Mouse (Mus musculus): Measurements from ENCODE around the gene Cfap221. TPM values are rescaled to one million over a fixed set of nuclear protein-coding genes. Genes with fewer than 3 reads are reported as not detected.

Cfap221 gene
- total RNA-seq, 2 experiments from 2014 or later = not detected

DNA sequence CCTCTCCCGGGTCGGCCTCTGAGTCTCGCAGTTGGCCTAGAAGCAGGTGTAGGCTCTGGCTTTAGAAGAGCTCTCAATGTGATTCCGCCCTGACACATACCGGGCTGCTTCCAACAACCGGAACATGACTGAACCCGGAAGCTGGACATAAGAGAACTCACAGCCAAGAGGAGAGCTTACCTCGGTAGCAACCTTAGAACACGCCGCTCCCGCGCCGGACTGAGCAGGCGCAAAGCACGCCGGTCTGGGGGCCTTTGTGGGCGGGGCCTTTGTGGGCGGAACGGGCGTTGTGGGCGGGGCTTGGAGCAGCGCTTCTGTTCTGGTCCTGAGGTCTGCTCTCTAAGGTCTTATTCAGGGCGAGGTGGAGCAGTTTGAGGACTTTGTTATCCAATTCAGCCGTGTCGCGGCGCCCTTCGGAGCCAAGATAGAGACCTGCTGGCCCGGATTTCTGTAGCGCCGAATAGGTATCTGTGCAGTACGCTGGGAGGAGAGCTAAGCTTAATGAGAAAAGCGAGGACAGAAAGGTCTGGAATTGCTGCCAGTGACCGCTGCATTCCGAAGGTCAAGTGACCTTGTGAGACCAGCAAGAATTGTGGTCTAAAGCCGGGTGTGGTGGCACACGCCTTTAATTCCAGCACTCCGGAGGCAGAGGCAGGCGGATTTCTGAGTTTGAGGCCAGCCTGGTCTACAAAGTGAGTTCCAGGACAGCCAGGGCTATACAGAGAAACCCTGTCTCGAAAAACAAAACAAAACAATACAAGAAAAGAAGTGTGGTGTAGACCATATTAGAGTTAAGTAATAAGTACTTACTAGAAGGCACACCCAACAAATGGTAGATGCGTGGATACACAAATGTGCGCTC, 83.8 kb downstream of the Cfap221 start, which contains the start of gene Tmem177:
TSS of gene Tmem177 (minus strand) at position 256 of the 862 bp plus-strand sequence.
- peak; percentile 96 for ATAC-seq (replicated peaks; ENCODE audit: low FRiP score, poor library complexity, severe bottlenecking)

DNA sequence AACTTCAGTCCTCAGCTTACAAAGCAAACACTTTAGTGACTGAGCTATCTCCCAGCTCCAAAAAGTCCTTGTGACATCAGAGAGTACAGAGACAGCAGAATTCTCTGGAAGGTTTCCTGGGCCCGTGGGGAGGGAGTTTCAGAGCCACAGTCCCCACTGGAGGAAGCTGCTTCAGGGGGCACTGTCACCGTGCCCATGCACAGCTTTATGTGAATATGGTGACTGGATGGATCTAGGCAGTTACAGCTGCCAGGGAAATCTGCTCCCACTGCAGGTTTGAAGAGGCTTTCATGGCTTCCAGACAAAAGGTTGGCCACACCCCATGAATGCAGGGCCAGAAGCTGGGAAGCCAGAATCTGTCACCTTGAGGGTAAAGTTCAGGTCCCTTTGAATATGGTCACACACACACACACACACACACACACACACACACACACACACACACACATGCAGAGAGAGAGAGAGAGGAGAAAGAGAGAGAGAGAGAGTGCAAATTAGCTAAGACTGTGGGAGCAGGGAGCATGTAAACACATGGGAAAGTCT, 89.8 kb downstream of the Cfap221 start:
- ATAC-seq (replicated peaks; ENCODE audit: low FRiP score, poor library complexity, severe bottlenecking) = no peak

DNA sequence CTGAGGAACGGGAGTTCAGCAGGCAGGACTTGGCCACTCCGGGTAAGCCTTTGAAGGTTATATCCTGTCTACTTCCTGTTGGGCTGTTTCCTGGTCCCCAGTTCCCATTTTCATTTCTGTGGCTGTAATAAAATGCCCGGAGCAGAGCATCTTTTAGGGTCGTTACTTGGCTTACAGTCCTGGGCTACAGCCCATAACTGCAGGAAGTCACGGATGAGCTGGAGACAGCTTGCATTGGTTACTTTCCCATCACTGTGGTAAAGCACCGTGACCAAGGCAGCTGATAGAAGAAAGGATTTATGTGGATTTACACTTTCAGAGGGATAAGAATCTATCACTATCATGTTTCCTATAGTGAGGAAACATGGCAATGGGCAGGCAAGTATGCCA, 93.8 kb downstream of the Cfap221 start:
- no peak for ATAC-seq (replicated peaks; ENCODE audit: low FRiP score, poor library complexity, severe bottlenecking)

DNA sequence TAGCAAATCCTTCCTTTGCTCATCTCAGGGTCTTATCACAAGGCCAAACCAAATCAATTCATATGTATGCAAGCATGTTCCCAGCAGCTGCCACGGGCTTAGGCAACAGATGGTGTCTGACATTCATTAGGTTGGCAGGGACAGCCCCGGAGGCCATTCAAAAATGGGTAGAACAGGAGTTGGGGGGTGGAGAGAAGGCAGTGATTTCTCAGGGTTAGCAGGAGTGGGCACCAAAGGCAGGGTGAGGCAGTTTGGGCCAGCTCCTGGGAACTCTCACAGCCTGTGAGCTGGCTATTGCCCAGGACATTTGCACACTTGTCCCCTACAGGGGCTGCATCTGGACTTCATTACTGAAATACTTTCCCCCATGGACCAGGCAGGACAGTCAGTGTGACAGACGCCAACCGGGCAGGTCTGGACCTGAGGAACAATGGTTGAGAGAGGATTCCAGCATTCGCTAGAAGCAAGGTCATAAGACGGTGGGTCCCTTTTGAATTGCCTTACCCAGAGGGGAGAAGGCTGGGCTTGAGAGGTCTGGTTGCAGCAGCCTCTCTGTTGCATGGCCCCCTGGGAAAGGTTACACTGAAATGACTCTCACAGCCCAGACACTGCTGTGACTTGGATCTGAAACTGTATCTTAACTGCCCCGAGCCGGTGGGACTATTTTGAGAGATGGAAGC, 94.3 kb downstream of the Cfap221 start:
- no peak for ATAC-seq (replicated peaks; ENCODE audit: low FRiP score, poor library complexity, severe bottlenecking)

DNA sequence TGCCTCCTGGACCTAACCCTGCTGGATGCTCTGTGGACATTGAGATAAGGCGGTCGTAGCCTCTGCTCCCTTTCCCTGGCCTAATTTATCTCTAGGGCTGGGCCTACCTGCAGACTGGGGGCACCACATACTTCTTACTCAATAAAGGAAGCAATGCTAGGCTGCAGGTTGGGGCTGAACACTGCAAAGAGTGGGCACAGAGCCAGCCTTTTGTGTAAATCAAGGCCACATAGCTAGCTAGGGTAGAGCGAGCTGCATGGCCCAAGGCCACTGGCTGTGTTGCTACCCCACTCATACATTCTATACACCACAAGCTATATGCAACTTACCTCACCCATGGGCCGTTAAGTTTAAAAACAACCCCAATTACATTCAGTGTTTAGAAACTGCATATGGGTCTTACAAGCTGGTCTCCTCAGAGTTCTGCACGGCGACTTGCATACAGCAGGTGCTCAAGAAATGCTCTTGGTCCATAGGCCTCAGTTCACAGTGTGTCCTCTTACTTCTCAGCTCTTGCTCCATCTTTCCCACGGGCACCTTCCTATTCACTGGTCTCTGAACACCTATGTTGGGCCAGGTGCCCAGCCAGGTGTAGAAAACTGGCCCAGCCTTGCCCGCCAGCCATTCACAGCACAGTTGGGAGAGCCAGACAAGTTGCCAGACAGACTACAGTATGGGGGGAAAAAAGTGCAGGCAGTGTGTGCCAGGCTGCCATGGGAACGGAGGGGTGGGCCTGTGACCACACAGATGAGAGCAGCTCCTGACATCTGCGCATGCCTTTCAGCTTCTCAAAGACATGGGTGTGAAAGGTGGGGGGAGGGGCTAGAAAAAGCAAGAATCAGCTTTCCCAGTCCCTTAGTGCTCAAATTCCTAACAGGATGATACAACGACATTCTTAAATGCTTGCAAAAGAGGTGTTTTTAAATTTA, 97.6 kb downstream of the Cfap221 start:
- ATAC-seq (replicated peaks; ENCODE audit: low FRiP score, poor library complexity, severe bottlenecking) = no peak

DNA sequence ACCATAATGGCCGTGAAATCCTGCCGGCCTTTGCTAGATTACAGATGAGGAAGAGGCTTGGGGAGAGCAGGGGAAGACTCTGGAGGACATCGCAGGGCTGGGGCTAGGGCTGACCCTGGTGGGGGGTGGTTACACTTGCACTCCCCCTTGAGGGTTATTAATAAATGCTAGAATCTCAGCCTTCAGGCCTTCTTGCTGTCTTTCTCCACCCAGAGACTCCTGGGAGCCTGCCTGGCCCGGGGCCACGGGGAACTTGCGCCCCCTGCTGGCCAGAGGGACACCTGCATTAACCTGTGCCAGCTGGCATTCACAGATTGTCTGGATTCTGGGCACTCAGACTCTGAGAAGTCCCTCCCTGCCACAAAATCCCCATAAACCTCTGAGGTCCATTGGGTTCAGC, 102.1 kb downstream of the Cfap221 start:
- ATAC-seq (replicated peaks; ENCODE audit: low FRiP score, poor library complexity, severe bottlenecking) = peak; percentile 50

DNA sequence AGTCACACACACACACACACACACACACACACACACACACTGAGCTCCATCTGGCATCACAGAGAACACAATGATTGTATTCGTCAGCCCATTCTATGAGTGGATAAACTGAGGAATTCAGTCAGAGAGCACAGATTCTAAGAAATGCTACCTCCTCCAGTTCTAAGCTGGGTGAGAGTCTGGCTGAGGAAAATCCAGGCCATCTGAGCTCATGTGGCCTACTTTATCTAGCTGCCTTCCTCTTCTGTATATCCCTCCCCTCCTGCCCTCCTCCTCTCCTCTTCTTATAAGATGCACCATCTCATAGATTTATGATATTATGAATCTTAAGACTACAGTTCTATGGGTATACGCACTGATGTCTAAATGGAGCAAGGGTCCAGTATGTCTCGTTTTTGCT, 103.4 kb downstream of the Cfap221 start:
- ATAC-seq (replicated peaks; ENCODE audit: low FRiP score, poor library complexity, severe bottlenecking) = no peak

DNA sequence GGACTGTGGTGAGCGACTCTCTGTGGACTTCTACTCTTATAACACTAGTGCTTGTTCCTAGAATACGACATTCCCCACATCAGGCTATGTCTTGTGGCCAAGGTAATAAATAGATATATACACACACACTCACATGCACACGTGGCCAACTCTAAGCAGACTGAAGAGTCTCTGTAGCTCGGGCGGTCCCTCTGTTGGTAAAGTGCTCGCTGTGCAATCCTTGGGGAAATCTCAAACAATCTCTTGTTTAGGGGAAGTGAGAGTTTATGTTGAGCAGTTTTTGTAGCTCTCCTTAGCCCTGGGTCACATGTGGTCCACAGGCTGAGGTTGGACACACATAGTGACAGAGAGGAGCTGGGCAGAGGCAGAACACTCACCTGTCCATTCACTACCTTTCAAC, 104.1 kb downstream of the Cfap221 start:
- no peak for ATAC-seq (replicated peaks; ENCODE audit: low FRiP score, poor library complexity, severe bottlenecking)

DNA sequence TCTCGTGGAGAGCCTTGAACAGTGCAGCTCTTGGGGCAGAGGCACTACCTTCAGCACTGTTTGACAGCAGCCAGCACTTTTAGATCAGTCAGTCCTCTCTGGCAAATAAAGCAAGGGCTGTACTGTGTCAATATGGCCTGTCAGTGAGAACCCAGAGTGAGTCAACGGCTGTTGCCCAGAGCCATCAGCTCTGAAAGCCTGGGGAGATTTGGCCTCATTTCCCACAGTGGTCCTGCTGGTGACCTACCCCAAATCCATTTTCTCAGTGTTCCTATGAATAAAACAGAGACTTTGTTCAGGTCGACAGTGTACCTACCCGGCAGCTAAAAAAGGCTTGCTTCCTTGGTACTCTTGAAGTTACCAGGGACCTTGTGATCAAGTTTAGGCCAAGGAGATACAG, 105.2 kb downstream of the Cfap221 start:
- no peak for ATAC-seq (replicated peaks; ENCODE audit: low FRiP score, poor library complexity, severe bottlenecking)

DNA sequence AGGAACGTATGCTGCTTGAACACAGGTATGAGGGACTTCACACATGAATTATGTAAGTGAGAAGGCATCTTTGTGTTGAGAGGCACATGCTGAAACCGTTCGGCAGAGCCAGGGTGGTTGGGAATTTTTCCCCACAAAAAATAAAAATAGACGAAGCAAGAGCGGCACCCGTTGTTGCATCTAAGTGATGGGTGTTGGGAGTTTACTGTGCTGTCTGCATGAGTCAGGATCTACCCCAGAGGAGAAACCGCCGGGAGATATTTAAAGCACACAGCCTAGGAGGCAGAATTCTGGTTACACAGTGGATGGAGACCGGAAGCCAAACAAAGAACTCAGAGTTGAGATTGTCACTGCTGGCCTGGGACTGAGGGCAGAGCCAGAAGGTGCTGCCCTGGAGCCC, 105.9 kb downstream of the Cfap221 start:
- ATAC-seq (replicated peaks; ENCODE audit: low FRiP score, poor library complexity, severe bottlenecking) = no peak

DNA sequence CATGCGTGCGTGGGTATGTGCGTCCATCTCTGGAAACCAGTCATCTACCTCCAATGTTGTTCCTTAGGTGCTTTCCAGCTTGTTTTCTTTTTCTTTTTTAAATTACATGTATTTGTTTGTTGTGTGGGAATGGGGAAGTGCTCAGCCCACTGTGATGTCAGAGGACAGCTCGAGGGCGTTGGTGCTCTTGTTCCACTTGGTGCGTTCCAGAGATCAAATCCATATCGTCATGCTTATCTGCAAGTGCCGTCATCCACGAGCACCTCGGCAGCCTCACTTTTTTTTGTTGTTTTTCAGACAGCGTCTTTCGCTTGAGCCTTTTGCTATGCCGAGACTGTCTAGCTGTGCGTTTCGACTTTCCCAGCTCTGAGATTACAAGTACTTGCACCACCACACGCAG, 107.7 kb downstream of the Cfap221 start:
- no peak for ATAC-seq (replicated peaks; ENCODE audit: low FRiP score, poor library complexity, severe bottlenecking)

DNA sequence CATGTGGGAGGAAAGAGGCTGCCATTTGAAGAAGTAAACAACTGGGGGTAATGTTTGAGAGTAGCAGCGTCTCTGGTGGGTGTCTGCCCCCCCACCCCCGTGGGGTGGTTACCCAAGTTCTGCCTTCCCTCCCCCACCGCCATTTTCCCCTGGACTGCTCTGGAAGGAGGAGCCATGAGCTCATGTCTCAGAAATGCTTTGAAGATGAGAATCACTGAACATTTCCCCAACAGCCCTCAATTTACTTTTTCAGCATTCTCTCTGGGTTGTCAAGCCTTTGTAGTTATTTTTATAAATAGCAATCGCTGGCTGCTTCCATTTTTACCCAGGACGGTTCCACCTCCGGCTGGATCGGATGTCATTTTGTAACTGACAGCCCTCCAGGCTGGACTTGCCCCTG, 110.7 kb downstream of the Cfap221 start:
- no peak for ATAC-seq (replicated peaks; ENCODE audit: low FRiP score, poor library complexity, severe bottlenecking)

DNA sequence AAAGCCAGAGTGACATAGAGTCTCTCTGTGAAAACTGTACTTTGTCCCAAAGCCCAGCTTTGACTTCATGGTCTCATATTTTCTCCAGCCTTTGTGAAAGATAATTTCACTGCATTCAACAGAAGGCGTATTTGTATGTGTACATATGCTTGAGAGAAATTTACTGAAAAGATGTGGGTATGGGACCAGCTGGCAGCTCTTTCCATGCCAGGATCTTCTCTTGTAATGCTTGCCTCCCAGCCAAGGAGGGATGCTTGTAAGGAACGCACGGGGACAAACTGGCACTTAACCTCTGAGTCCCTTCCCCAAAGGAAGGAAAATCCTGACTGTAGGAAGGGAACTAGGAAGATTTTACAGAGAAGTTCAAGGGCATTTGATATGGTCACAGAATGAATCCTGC, 112.8 kb downstream of the Cfap221 start:
- ATAC-seq (replicated peaks; ENCODE audit: low FRiP score, poor library complexity, severe bottlenecking) = no peak

DNA sequence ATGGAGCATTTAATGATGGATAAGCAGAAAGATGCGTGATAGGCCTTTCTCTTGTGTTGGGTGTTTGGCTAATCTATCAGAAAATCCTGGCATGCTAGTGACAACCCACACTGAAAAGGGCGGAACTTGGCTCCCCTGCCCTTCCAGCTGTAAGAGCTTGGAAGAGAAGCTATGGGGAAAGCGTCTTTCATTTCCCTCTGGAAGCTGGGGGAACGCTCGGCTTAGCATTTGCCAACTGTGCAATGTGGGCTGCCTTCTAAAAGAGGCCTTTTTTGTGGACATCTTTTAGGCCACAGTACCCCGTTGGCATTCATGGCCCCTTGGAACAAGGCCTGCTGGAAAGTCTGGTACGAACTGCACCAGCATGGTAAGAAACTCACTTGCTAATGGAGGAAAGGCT, 118.1 kb downstream of the Cfap221 start:
- ATAC-seq (replicated peaks; ENCODE audit: low FRiP score, poor library complexity, severe bottlenecking) = no peak

DNA sequence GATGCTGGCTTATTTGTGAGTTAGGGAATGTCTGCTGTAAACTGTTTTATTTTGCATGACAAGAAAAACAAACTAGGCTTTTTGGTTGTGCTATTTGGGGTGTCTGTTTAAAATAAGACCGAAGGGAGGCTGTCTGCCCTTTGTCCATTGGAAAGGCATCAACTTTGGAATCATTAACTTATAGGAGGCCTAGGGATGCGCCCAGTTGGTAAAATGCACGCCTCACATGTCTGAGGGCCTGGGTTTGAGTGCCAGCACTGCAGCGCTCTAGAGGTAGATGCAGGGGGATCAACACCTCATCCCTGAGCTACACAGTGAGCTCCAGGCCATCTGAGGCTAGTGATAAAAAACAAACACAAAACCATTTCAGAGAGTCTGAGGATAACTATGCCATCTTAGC, 119.6 kb downstream of the Cfap221 start:
- no peak for ATAC-seq (replicated peaks; ENCODE audit: low FRiP score, poor library complexity, severe bottlenecking)

Other genes with a start within 250 kb of the Cfap221 start
- 2.1 and 14.1 TPM in 2 replicates for gene Ptpn4, start 159.6 kb downstream of the Cfap221 start, total RNA-seq (2015; ENCODE audit: low replicate concordance)
- 8.1 and 21.0 TPM in 2 replicates for gene Ptpn4, start 159.6 kb downstream of the Cfap221 start, total RNA-seq (2017; ENCODE audit: low replicate concordance)
- gene Tmem177, start 84.0 kb downstream of the Cfap221 start, total RNA-seq (2015; ENCODE audit: low replicate concordance) = 1.3 and 2.9 TPM in 2 replicates
- 0.53 and 2.7 TPM in 2 replicates for gene Tmem177, start 84.0 kb downstream of the Cfap221 start, total RNA-seq (2017; ENCODE audit: low replicate concordance)
- gene Sctr, start 9.7 kb upstream of the Cfap221 start, total RNA-seq (2015; ENCODE audit: low replicate concordance) = not detected in 2 replicates
- not detected in 2 replicates for gene Sctr, start 9.7 kb upstream of the Cfap221 start, total RNA-seq (2017; ENCODE audit: low replicate concordance)
- gene Tmem37, start 76.8 kb upstream of the Cfap221 start, total RNA-seq (2015; ENCODE audit: low replicate concordance) = 3.2 TPM in 1 of 2 replicates, not detected in the other
- not detected in 2 replicates for gene Tmem37, start 76.8 kb upstream of the Cfap221 start, total RNA-seq (2017; ENCODE audit: low replicate concordance)
- gene Dbi, start 123.8 kb upstream of the Cfap221 start, total RNA-seq (2015; ENCODE audit: low replicate concordance) = 40.7 and 50.5 TPM in 2 replicates
- gene Dbi, start 123.8 kb upstream of the Cfap221 start, total RNA-seq (2017; ENCODE audit: low replicate concordance) = 28.7 and 46.7 TPM in 2 replicates
- 17.3 TPM in 1 of 2 replicates, not detected in the other for gene 3110009E18Rik, start 124.0 kb upstream of the Cfap221 start, total RNA-seq (2015; ENCODE audit: low replicate concordance)
- not detected in 2 replicates for gene 3110009E18Rik, start 124.0 kb upstream of the Cfap221 start, total RNA-seq (2017; ENCODE audit: low replicate concordance)

Measured in erythroid progenitor cell, adult 5-6 weeks (primary cell).